Mouse (Mus musculus) layer of hippocampus, postnatal 14 days (tissue): ENCODE measurements around the gene Stk33. TPM values are rescaled to one million over a fixed set of nuclear protein-coding genes. Genes with fewer than 3 reads are reported as not detected.
"Not testable (repeated sequence)": the region's sequence is repeated elsewhere in the genome, so short reads cannot be mapped to it uniquely, and the experiment has no call there.

ENCODE experiments used
- DNase-seq, 2 experiments: peaks; one replicate each; pipeline ENCODE4 v3.0.0; 2021 to 2022; ENCODE audit warnings: low spot score in 2 of 2, mixed read lengths in 1 of 2
- long read RNA-seq, 2 experiments: library from polyadenylated mRNA; stranded (forward); transcript quantifications; one replicate each; pipeline ENCODE4 v2.0.0; 2021
- total RNA-seq, 2 experiments: library from RNA; stranded (reverse); gene quantifications; 2 replicates each; pipeline ENCODE4 v1.2.3; 2021

Gene Stk33
- 1 to 10 TPM in 1 of 2 experiments, under 1 TPM in 1; 0.95 to 1.9 TPM for total RNA-seq
- long read RNA-seq, experiment 1 = 0 reads
- long read RNA-seq, experiment 2, partial matches to known transcripts = 0 of 1 reads
- long read RNA-seq, experiment 2, other reads (novel, unspliced or antisense) = 0 of 1 reads

- peak; percentile 18 to 22 for DNase-seq
These were observed at the start of gene Stk33 for GRCm38 (mm10) chr7:109438781-109439591. Stk33 (minus strand) TSS chr7:109439081.

DNA sequence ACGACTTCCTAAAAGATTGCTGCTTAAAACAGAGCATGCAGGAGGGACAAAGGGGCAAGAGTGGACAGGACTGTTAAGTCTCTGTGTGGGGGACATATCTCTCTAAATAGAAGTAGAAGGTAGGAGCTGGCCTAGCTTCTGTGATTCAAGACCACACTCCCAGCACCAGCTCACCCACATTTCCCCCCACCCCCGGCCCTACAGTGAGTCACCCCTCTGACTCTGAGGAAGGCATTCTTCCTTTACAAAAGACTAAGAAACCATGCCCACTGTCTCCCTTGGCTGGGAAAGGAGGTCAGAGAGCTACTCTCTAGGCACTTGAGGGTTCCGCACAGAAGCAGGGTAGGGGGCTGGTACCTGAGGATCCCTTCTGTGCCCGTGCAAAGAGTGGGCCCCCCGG lies 45.3 kb upstream of the Stk33 start:
- no peak for DNase-seq

GRCm38 (mm10) chr7:109480765-109481197 lies 41.9 kb upstream of the Stk33 start:
- DNase-seq = peak; percentile 32 to 39

GRCm38 (mm10) chr7:109477926-109478325 lies 39.0 kb upstream of the Stk33 start:
- no peak for DNase-seq

- no peak for DNase-seq
These were observed 31.8 kb upstream of the Stk33 start for GRCm38 (mm10) chr7:109470700-109471099.

- no peak for DNase-seq
These were observed 29.4 kb upstream of the Stk33 start for GRCm38 (mm10) chr7:109468262-109468701.

DNA sequence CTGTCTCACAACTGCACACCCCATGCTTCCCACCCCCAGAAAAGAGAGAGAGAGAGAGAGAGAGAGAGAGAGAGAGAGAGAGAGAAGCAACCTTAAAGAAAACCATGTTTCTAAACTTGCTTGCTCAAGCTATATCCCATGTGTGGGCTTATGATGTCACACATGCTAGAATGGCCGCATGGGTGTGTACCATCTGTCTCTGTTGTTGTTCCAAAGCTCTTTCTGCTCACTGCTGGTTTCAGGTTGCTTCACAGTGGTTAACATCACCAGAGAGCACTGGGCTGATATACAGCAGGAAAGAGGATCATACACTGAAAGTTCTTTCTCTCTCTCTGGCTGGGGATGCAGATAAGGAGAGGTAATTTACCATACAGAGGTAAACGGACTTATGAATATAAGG lies 28.7 kb upstream of the Stk33 start:
- DNase-seq = no peak

- no peak for DNase-seq
These were observed 21.8 kb upstream of the Stk33 start for GRCm38 (mm10) chr7:109460698-109461097.

GRCm38 (mm10) chr7:109456563-109456962 lies 17.7 kb upstream of the Stk33 start:
- DNase-seq = no peak

DNA sequence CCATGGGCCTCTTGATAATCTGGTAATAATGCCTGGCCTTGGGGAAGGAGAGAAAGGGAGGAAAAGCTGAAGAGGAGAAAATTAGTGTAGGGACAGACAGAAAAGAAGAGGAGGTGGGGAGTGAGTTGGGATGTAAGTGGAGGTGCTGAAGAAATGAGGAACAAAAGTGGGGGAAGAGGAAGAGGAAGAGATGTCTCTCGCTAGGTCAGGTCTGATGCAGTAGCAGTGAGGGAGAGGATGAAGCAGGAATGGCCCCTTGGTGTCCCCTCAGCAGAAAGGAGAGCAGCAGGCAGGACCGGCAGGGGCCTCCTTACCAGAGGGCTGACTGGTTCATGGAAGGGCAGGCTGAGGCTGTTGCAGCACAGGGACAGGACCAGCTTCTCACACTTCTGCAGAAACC lies 16.9 kb upstream of the Stk33 start:
- DNase-seq = no peak

DNA sequence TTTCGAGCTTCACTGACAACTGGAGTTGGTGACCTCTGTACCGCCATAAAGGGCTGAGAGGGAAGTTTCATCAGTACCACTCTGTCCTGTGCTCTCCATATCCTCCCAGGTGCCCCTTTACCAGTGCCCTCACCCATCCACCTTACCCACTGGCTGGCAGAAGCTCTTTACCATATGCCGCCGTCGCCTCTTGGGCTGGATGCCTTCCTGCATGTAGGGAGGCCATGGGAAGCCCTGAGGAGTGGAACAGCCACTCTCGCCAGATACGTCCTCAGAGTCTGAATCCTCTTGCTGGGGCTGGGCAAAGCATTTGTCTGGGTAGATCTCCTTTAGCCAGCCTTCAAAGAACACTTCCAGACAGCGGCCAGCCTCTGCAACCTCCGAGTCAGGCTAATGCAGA lies 16.0 kb upstream of the Stk33 start:
- DNase-seq = no peak

GRCm38 (mm10) chr7:109448060-109448459 lies 9.2 kb upstream of the Stk33 start:
- DNase-seq = no peak

DNA sequence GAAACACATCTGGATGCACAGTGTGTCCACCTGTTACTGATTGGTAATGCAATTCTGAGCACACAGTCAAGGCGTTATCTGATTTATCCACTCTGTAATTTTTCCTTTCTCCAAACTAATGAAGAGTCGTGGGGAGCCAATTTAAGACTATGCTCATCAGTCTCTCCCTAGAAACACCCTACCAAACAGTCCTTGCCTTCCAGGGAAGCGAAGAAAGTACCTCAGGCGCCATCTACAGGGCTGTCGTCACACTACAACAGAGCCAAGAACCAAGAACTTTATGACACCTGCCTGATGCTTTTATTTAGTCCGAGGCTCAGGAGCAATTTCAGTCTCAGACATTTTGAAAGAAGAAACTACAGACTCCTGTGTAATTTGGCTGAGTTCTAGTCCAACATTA lies 6.1 kb upstream of the Stk33 start:
- DNase-seq = peak; percentile 37 to 55

GRCm38 (mm10) chr7:109442739-109443138 lies 3.9 kb upstream of the Stk33 start:
- DNase-seq = no peak

- DNase-seq = no peak
These were observed 1.9 kb upstream of the Stk33 start for GRCm38 (mm10) chr7:109440697-109441269.

DNA sequence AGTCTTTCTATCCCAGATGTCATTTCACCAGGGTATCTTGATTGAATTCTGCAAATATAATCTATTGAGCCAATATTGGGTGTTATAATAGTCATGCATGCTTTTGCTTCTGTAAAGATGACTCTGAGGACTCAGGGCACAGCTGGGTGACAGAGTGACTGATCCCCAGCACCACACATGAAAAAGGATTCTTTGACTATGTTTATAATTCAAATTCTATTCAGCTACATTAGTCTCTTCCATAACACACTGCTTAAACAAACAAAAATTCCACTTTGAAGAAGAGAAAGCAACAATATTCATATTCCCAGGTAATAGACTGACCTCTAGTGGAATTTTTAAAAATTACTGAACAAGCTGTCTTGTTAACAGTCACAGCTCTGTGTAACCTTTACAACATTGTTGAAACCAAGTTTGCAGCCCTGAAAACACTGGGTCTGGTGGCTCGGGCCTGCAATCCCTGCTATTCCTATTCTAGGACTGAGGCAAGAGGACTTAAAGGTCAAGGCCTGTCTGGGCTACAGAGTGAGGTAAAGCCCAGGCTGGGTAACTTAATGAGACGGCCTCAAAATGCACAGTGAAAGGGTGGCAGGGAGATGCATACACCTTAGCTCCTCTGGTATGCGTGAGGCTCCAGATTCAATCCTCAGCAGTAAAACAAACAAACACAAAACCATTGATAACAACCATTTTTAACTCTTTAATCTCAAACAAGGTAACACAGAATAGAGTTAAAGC lies 14.3 kb downstream of the Stk33 start:
- peak in 1 of 2 experiments; percentile 57 for DNase-seq

GRCm38 (mm10) chr7:109422803-109423202 lies 16.1 kb downstream of the Stk33 start:
- DNase-seq = no peak

- DNase-seq = peak in 1 of 2 experiments; percentile 22
These were observed 33.4 kb downstream of the Stk33 start for GRCm38 (mm10) chr7:109405491-109405890.

GRCm38 (mm10) chr7:109399299-109399698 lies 39.6 kb downstream of the Stk33 start:
- peak in 1 of 2 experiments; percentile 32 for DNase-seq

GRCm38 (mm10) chr7:109381131-109381530 lies 57.8 kb downstream of the Stk33 start:
- no peak for DNase-seq

DNA sequence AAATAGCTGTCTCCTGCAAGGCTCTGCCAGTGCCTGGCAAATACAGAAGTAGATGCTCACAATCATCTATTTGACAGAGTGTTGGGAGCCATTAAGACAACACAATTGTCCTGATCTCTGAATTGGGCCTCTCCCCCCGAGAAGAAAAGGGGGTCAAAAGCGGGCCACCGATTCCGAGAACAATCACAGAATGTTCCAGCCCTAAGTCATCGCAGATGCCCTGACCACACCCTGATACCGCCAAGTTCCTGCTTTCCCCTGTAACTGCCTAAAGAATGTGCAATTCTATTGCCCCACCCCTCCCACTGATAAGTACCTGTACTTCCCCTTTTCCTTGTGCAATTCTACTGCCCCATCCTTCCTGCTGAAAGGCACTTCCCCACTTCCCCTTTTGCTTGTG lies 65.3 kb downstream of the Stk33 start:
- DNase-seq = not testable (repeated sequence)
